Mouse (Mus musculus): ENCODE results near the gene Heatr3. TPM values are rescaled to one million over a fixed set of nuclear protein-coding genes. Genes with fewer than 3 reads are reported as not detected.

Heatr3 gene
- total and polyA plus RNA-seq, 3 experiments = 14.4 to 21.4 (median 21.0) TPM

GRCm38 (mm10) chr8:88221353-88221752 lies 83.7 kb downstream of the Heatr3 start:
- 44% methylated on average over 4 of the region's 4 CpGs for WGBS
- DNase-seq = no peak
- Histone ChIP-seq H3K27ac (no peak overlapping the region), H3K4me1 (ENCODE audit: control insufficient read depth, insufficient read depth, low read length) (no peaks in the 10 kb centered on the region; the same call in none of the 2 replicates), H3K9ac (ENCODE audit: low read depth, low read length) (no peak overlapping the region), H3K79me2 (replicated peaks; ENCODE audit: control insufficient read depth, insufficient read depth, low read length) (peaks cover 8% of the 10 kb centered on the region), H3K36me3 (ENCODE audit: control insufficient read depth, insufficient read depth, low read length) (peaks cover 2% of the 10 kb centered on the region; the same call in 1 of the 2 replicates), H3K27me3 (ENCODE audit: control insufficient read depth, insufficient read depth, low read length) (no peaks in the 10 kb centered on the region), H3K4me3 (no peak overlapping the region)
- no peak for TF ChIP-seq CTCF (IDR thresholded peaks at IDR 0.05)
- TF ChIP-seq EP300 (IDR thresholded peaks at IDR 0.05; ENCODE audit: insufficient read depth, low read depth, low read length) = no peak
- intact Hi-C loops (cut with DNase I) = no loop called here

Small RNA genes within 50 kb of the gene (microRNA-seq; reads per million reads assigned to microRNA genes)
- 0 reads per million in 2 experiments for gene Mir7071

Other genes starting within 250 kb of the Heatr3 start
- 1 to 10 TPM; 4.8 to 5.3 TPM for gene Zfp423, start 178.3 kb upstream of the Heatr3 start, total RNA-seq (2021)
- 4.3 and 7.3 TPM in 2 replicates for gene Zfp423, start 178.3 kb upstream of the Heatr3 start, polyA plus RNA-seq (2012; rRNA removed)
- 10 to 100 TPM; 32.9 to 38.4 TPM for gene Cnep1r1, start 19.1 kb upstream of the Heatr3 start, total RNA-seq (2021)
- gene Cnep1r1, start 19.1 kb upstream of the Heatr3 start, polyA plus RNA-seq (2012; rRNA removed) = 20.0 and 39.6 TPM in 2 replicates
- gene Tent4b, start 61.4 kb downstream of the Heatr3 start, total RNA-seq (2021) = 10 to 100 TPM; 18.8 to 19.2 TPM
- gene Tent4b, start 61.4 kb downstream of the Heatr3 start, polyA plus RNA-seq (2012; rRNA removed) = 14.3 and 22.5 TPM in 2 replicates
- 1 to 10 TPM; 5.9 to 7.6 TPM for gene Adcy7, start 134.5 kb downstream of the Heatr3 start, total RNA-seq (2021)
- gene Adcy7, start 134.5 kb downstream of the Heatr3 start, polyA plus RNA-seq (2012; rRNA removed) = 10.5 and 11.8 TPM in 2 replicates
- 10 to 100 TPM; 78.9 to 79.0 TPM for gene Brd7, start 224.3 kb downstream of the Heatr3 start, total RNA-seq (2021)
- 30.9 and 44.6 TPM in 2 replicates for gene Brd7, start 224.3 kb downstream of the Heatr3 start, polyA plus RNA-seq (2012; rRNA removed)

All from heart, adult 2 months (tissue).